Mouse (Mus musculus) gastrocnemius, adult 8-10 months (tissue): Measurements from ENCODE around the gene Kcnq2. TPM values are rescaled to one million over a fixed set of nuclear protein-coding genes. Genes with fewer than 3 reads are reported as not detected.

Experiments used
- DNase-seq, 2 experiments: peaks; one replicate each; pipeline ENCODE4 v3.0.0; 2022; ENCODE audit warnings: low spot score in 2 of 2
- total RNA-seq, 4 experiments: library from RNA; stranded (reverse); gene quantifications; 2 replicates each; pipeline ENCODE4 v1.2.4; 2022

Kcnq2 gene
- total RNA-seq, 4 experiments from 2014 or later = 0.15 to 0.19 TPM; not detected in 2

- DNase-seq = peak in 1 of 2 experiments; percentile 28
Measured at GRCm38 (mm10) chr2:181147546-181148317, 12.6 kb upstream of the Kcnq2 start.

- peak; percentile 50 to 70 for DNase-seq
Measured at GRCm38 (mm10) chr2:181146976-181147545, 12.0 kb upstream of the Kcnq2 start.

GRCm38 (mm10) chr2:181144675-181145074 is 9.6 kb upstream of the Kcnq2 start:
- DNase-seq = no peak

- no peak for DNase-seq
Measured at GRCm38 (mm10) chr2:181143509-181144276, 8.6 kb upstream of the Kcnq2 start.

GRCm38 (mm10) chr2:181142703-181143135 is 7.6 kb upstream of the Kcnq2 start:
- no peak for DNase-seq

- DNase-seq = no peak
Measured at GRCm38 (mm10) chr2:181139641-181140193, 4.6 kb upstream of the Kcnq2 start.

- DNase-seq = no peak
Measured at GRCm38 (mm10) chr2:181136934-181137333, 1.8 kb upstream of the Kcnq2 start.

GRCm38 (mm10) chr2:181135446-181135818 is 332 bp upstream of the Kcnq2 start:
- DNase-seq = no peak

- DNase-seq = no peak
Measured at GRCm38 (mm10) chr2:181133837-181134590, 1.1 kb downstream of the Kcnq2 start.

GRCm38 (mm10) chr2:181130245-181130644 is 4.9 kb downstream of the Kcnq2 start:
- DNase-seq = no peak

GRCm38 (mm10) chr2:181128963-181129362 is 6.1 kb downstream of the Kcnq2 start:
- no peak for DNase-seq

GRCm38 (mm10) chr2:181127786-181128185 is 7.3 kb downstream of the Kcnq2 start:
- DNase-seq = no peak

GRCm38 (mm10) chr2:181125726-181126455 is 9.2 kb downstream of the Kcnq2 start:
- no peak for DNase-seq

GRCm38 (mm10) chr2:181122642-181123041 is 12.5 kb downstream of the Kcnq2 start:
- DNase-seq = no peak

GRCm38 (mm10) chr2:181120922-181121449 is 14.1 kb downstream of the Kcnq2 start:
- no peak for DNase-seq

- DNase-seq = no peak
Measured at GRCm38 (mm10) chr2:181119952-181120351, 15.1 kb downstream of the Kcnq2 start.

- no peak for DNase-seq
Measured at GRCm38 (mm10) chr2:181116436-181116835, 18.7 kb downstream of the Kcnq2 start.

- no peak for DNase-seq
Measured at GRCm38 (mm10) chr2:181115367-181115766, 19.7 kb downstream of the Kcnq2 start.

- no peak for DNase-seq
Measured at GRCm38 (mm10) chr2:181113762-181114361, 21.2 kb downstream of the Kcnq2 start.

GRCm38 (mm10) chr2:181111665-181112064 is 23.4 kb downstream of the Kcnq2 start:
- DNase-seq = no peak
